Mouse (Mus musculus) myocyte (in vitro differentiated cells): Measurements from ENCODE around the gene Tec. TPM values are rescaled to one million over a fixed set of nuclear protein-coding genes. Genes with fewer than 3 reads are reported as not detected.

Experiments
- H3K27me3 ChIP-seq: one replicate; pipeline ENCODE4 v1.6.1; 2011; ENCODE audit not compliant: control insufficient read depth, insufficient read depth, insufficient read length
- H3K36me3 ChIP-seq: one replicate; pipeline ENCODE4 v1.6.1; 2011; ENCODE audit not compliant: control insufficient read depth, insufficient read depth
- H3K4me2 ChIP-seq: one replicate; pipeline ENCODE4 v1.6.1; 2011; ENCODE audit warnings: low read depth, control low read depth
- H3K4me3 ChIP-seq: one replicate; pipeline ENCODE4 v1.5.1; 2011; ENCODE audit warnings: mild to moderate bottlenecking, control low read depth, moderate library complexity
- H3K79me2 ChIP-seq: one replicate; pipeline ENCODE4 v1.6.1; 2011; ENCODE audit not compliant: control insufficient read depth, insufficient read depth
- H3ac ChIP-seq: one replicate; pipeline ENCODE4 v1.6.1; 2011; ENCODE audit not compliant: control insufficient read depth, insufficient read length
- CEBPB ChIP-seq: IDR thresholded peaks from 2 replicates; pipeline ENCODE4 v1.6.1; 2011; ENCODE audit warnings: mild to moderate bottlenecking, moderate library complexity; ENCODE audit not compliant: poor library complexity, insufficient read depth, severe bottlenecking
- E2F4 ChIP-seq: IDR thresholded peaks from one replicate; pipeline ENCODE4 v1.6.1; 2011; ENCODE audit warnings: mild to moderate bottlenecking, control low read depth, moderate library complexity; ENCODE audit not compliant: insufficient read depth
- MAX ChIP-seq: IDR thresholded peaks from one replicate; pipeline ENCODE4 v1.6.1; 2011; ENCODE audit warnings: low read depth, mild to moderate bottlenecking, control low read depth
- MYOD1 ChIP-seq, 3 experiments: IDR thresholded peaks; one replicate each; pipeline ENCODE4 v1.6.1; 2011; ENCODE audit warnings: control low read depth in 2 of 3, low read depth in 2 of 3, mild to moderate bottlenecking in 2 of 3, moderate library complexity in 1 of 3; ENCODE audit not compliant: insufficient read length in 2 of 3, control insufficient read depth in 1 of 3
- MYOG ChIP-seq, 3 experiments: IDR thresholded peaks; one replicate each; pipeline ENCODE4 v1.6.1; 2011; ENCODE audit warnings: control low read depth in 2 of 3, low read depth in 2 of 3, mild to moderate bottlenecking in 2 of 3; ENCODE audit not compliant: insufficient read length in 2 of 3, control insufficient read depth in 1 of 3, insufficient read depth in 1 of 3
- POLR2A ChIP-seq: IDR thresholded peaks from one replicate; pipeline ENCODE4 v1.6.1; 2011; ENCODE audit warnings: low read depth, mild to moderate bottlenecking, control low read depth, moderate library complexity; ENCODE audit not compliant: insufficient read length
- POLR2AphosphoS2 ChIP-seq: IDR thresholded peaks from one replicate; pipeline ENCODE4 v1.6.1; 2011; ENCODE audit warnings: low read depth, control low read depth; ENCODE audit not compliant: insufficient read length
- REST ChIP-seq: IDR thresholded peaks from one replicate; pipeline ENCODE4 v1.6.1; 2011; ENCODE audit warnings: mild to moderate bottlenecking, control low read depth, moderate library complexity; ENCODE audit not compliant: insufficient read depth, insufficient read length
- SRF ChIP-seq: IDR thresholded peaks from one replicate; pipeline ENCODE4 v1.6.1; 2011; ENCODE audit warnings: low read depth; ENCODE audit not compliant: control insufficient read depth, insufficient read length
- TCF12 ChIP-seq: IDR thresholded peaks from one replicate; pipeline ENCODE4 v1.6.1; 2011; ENCODE audit warnings: mild to moderate bottlenecking, control low read depth; ENCODE audit not compliant: poor library complexity, insufficient read depth, severe bottlenecking
- TCF3 ChIP-seq: IDR thresholded peaks from one replicate; pipeline ENCODE4 v1.6.1; 2011; ENCODE audit warnings: low read depth, control low read depth; ENCODE audit not compliant: insufficient read length
- USF1 ChIP-seq: IDR thresholded peaks from one replicate; pipeline ENCODE4 v1.6.1; 2011; ENCODE audit warnings: low read depth, mild to moderate bottlenecking, control low read depth, moderate library complexity
- polyA plus RNA-seq: library from polyadenylated mRNA; unstranded; fragments of >200 nt; fragmentation: generic; extraction: Trizol; gene quantifications from one replicate; pipeline ENCODE4 v1.2.1, GENCODE M21; 2012; ENCODE audit warnings: missing spikeins

Gene Tec
- polyA plus RNA-seq, 1 experiment = 1.5 TPM

GRCm38 (mm10) chr5:72752585-72752984 is 115.7 kb downstream of the Tec start, which contains the start of gene Txk:
Gene Txk (minus strand): TSS chr5:72752777.
- Histone ChIP-seq H3K79me2 (no peaks in the 10 kb centered on the region), H3K4me2 (no peak within 1 kb of the TSS), H3ac (no peak within 1 kb of the TSS), H3K36me3 (no peaks in the 10 kb centered on the region), H3K27me3 (no peaks in the 10 kb centered on the region), H3K4me3 (no peak within 1 kb of the TSS)
- TF ChIP-seq POLR2A (no peak), TCF3 (no peak), SRF (no peak), USF1 (no peak), MYOD1 (IDR thresholded peaks at IDR 0.05; ENCODE audit: control insufficient read depth in 1 of 3, insufficient read length in 2 of 3, low read depth in 2 of 3) (no peak), MYOG (IDR thresholded peaks at IDR 0.05; ENCODE audit: control insufficient read depth in 1 of 3, insufficient read depth in 1 of 3, insufficient read length in 2 of 3, low read depth in 2 of 3) (no peak), CEBPB (no peak), TCF12 (no peak), MAX (no peak), POLR2AphosphoS2 (no peak), REST (no peak), E2F4 (no peak)

GRCm38 (mm10) chr5:72751056-72751758 is 117.1 kb downstream of the Tec start:
- H3K27me3 ChIP-seq = no peaks in the 10 kb centered on the region
- no peak overlapping the region for H3K4me3 ChIP-seq
- no peaks in the 10 kb centered on the region for H3K36me3 ChIP-seq
- no peaks in the 10 kb centered on the region for H3K79me2 ChIP-seq
- no peak overlapping the region for H3K4me2 ChIP-seq
- TF ChIP-seq USF1 (no peak), MAX (no peak), E2F4 (no peak), POLR2AphosphoS2 (no peak), REST (no peak), MYOG (IDR thresholded peaks at IDR 0.05; ENCODE audit: control insufficient read depth in 1 of 3, insufficient read depth in 1 of 3, insufficient read length in 2 of 3, low read depth in 2 of 3) (no peak), TCF12 (no peak), TCF3 (no peak), SRF (no peak), MYOD1 (IDR thresholded peaks at IDR 0.05; ENCODE audit: control insufficient read depth in 1 of 3, insufficient read length in 2 of 3, low read depth in 2 of 3) (no peak), POLR2A (no peak), CEBPB (no peak)
- no peak overlapping the region for H3ac ChIP-seq

- Histone ChIP-seq H3K36me3 (no peaks in the 10 kb centered on the region), H3K27me3 (no peaks in the 10 kb centered on the region), H3ac (no peak overlapping the region), H3K4me3 (no peak overlapping the region), H3K79me2 (no peaks in the 10 kb centered on the region), H3K4me2 (no peak overlapping the region)
- no peak for TF ChIP-seq TCF3
- TF ChIP-seq MYOD1 (IDR thresholded peaks at IDR 0.05; ENCODE audit: control insufficient read depth in 1 of 3, insufficient read length in 2 of 3, low read depth in 2 of 3) = no peak
- TF ChIP-seq POLR2AphosphoS2 = no peak
- TF ChIP-seq CEBPB = no peak
- TF ChIP-seq TCF12 = no peak
- TF ChIP-seq USF1 = no peak
- no peak for TF ChIP-seq REST
- no peak for TF ChIP-seq MAX
- no peak for TF ChIP-seq MYOG (IDR thresholded peaks at IDR 0.05; ENCODE audit: control insufficient read depth in 1 of 3, insufficient read depth in 1 of 3, insufficient read length in 2 of 3, low read depth in 2 of 3)
- TF ChIP-seq E2F4 = no peak
- no peak for TF ChIP-seq POLR2A
- TF ChIP-seq SRF = no peak
These were observed 118.1 kb downstream of the Tec start for GRCm38 (mm10) chr5:72750226-72750625.

GRCm38 (mm10) chr5:72748659-72749265 is 119.5 kb downstream of the Tec start:
- Histone ChIP-seq H3ac (no peak overlapping the region), H3K4me3 (no peak overlapping the region), H3K4me2 (no peak overlapping the region), H3K79me2 (no peaks in the 10 kb centered on the region), H3K36me3 (no peaks in the 10 kb centered on the region), H3K27me3 (no peaks in the 10 kb centered on the region)
- TF ChIP-seq TCF12 (no peak), SRF (no peak), POLR2A (no peak), MYOG (IDR thresholded peaks at IDR 0.05; ENCODE audit: control insufficient read depth in 1 of 3, insufficient read depth in 1 of 3, insufficient read length in 2 of 3, low read depth in 2 of 3) (no peak), POLR2AphosphoS2 (no peak)

GRCm38 (mm10) chr5:72747384-72747783 is 120.9 kb downstream of the Tec start:
- TF ChIP-seq MYOG (IDR thresholded peaks at IDR 0.05; ENCODE audit: control insufficient read depth in 1 of 3, insufficient read depth in 1 of 3, insufficient read length in 2 of 3, low read depth in 2 of 3) (no peak), SRF (no peak), CEBPB (no peak)
- Histone ChIP-seq H3K79me2 (no peaks in the 10 kb centered on the region), H3K36me3 (no peaks in the 10 kb centered on the region)

More at GRCm38 (mm10) chr5:72747384-72747783, 120.9 kb downstream of the Tec start:
- Histone ChIP-seq H3K4me2 (no peak overlapping the region), H3K4me3 (no peak overlapping the region), H3K27me3 (no peaks in the 10 kb centered on the region), H3ac (no peak overlapping the region)
